Mouse (Mus musculus) spleen, adult 18-20 months (tissue): ENCODE measurements around the gene Wdfy2.
"Not testable (repeated sequence)": the region's sequence is repeated elsewhere in the genome, so short reads cannot be mapped to it uniquely, and the experiment has no call there.

Source experiments
- DNase-seq, 2 experiments: peaks; one replicate each; pipeline ENCODE4 v3.0.0; 2022; ENCODE audit warnings: mixed read lengths in 2 of 2

The Wdfy2 gene

GRCm38 (mm10) chr14:62880084-62880851, 42.8 kb downstream of the Wdfy2 start:
- no peak for DNase-seq

DNA sequence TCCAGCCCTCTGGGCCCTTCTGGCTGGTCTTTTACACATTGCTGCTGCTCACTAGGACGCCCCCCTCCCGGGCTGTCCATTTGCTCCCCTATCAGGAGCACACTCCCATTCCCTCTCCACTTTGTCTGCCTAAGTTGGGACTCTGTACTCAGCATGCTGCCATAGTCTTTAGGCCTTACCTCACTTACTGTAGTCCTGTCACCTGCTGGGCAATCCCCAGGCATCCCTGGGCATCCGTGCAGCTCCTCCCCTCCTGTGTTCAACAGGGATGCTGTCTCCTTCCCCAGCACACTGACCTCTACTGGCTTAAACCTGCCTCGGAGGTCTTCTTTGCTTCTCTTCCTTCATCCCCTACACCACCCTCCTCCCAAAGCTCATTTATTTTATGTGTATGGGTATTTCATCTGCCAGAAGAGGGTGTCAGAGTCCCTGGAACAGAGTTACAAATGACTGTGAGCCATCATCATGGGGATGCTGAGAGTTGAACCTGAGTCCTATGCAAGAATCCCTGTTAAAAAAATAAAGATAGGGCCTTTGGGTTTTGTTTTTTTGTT, 44.7 kb downstream of the Wdfy2 start:
- DNase-seq: no peak

DNA sequence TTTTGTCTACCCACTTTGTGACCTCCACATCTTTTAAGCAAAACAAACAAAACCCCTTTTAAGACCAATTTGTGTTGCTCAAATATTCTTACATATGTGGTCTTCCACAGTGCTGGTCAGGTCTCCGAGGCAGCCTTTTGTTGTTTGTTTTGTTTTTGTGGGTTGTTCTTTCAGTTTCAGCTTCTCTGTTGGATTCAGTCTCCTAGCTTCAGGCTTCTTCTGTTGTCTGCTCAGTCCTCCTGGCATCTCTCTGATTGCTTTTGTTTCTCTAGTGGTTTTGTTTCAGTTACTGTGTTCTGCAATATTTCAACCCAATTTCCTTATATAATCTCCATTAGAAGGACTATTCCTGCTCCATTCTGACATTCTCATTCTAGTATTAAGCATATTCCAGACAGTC, 46.1 kb downstream of the Wdfy2 start:
- DNase-seq: no peak

DNA sequence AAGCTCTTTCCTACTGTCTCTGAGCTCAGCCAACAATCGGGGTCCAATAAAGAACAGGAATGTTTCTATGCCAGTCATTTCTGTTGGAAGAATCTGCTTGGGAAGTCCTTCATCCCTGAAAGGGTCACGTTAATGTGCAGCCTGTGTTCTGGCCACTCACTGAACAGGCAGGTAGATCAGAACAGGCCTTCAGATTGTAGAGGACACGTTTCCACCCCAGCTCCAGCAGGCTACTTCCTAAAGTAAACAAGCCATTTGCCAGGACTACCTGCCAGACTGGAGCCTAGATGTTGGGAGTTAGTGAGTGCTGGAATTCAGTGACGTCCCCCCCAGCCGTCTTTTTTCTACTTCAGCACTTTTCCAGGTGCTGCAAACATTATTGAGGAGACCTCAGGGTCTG, 46.7 kb downstream of the Wdfy2 start:
- no peak for DNase-seq

- DNase-seq: no peak
Observed at GRCm38 (mm10) chr14:62884639-62885038, 47.2 kb downstream of the Wdfy2 start.

DNA sequence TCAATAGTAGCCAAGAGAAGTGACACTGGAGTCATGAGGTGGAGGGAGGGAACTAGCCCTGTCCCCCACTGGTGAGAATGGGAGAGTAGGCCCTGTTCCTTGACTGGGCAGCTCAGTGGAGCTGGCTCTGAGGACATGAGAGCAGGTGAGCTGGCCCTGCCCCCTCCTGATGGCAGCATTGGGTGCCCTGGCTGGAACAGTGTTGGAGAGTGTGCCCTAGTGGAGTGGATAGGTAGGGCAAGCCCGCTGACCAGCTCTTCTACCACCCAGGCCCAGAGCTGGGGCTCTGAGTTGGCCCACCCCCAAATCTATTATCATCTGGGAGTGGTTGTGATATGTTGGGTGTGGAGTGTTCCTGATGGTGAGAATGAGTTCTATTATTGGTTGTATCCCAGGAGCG, 47.7 kb downstream of the Wdfy2 start:
- no peak for DNase-seq

DNA sequence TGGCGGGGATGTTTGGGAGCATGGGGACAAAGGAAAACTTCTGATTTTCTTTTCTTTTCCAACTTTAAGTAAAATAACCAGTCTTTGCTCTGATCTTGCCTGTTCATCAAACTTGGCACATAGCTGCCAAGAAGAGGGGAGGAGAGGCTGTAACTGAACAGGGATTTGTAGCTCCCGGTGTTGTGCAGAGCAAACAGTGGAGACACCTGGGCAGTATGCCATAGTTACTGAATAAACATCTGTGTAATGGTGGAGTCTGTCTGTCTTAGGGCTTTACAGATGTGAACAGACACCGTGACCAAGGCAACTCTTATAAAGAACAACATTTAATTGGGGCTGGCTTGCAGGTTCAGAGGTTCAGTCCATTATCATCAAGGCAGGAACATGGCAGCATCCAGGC, 53.9 kb downstream of the Wdfy2 start:
- no peak for DNase-seq

- DNase-seq: no peak
Observed at GRCm38 (mm10) chr14:62892771-62893641, 55.5 kb downstream of the Wdfy2 start.

DNA sequence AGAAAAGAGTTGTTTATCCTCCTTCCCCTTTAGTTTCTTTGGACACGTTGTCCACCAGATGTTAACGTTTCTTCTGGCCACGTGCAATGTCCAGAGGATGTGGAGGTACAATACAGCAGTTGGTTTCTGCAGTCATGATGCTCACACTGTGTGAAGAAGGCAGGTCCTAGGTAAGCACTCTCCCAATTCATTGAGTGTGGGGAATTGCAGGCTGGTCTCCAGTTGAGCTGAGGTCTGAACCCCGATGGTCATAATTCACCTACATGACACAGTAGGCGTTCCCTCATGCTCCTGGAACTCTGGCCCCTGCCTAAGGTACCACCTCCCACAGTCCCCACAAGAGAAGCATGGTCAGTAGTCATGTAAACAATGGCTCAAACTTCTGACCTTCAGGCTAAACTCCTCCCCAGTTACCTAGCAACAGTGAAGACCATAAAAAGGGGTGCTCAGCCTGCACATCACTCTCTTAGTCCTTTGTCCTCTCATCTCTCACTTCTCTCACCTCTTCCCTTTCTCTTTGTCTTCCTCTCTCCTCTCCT, 56.2 kb downstream of the Wdfy2 start:
- not testable (repeated sequence) for DNase-seq

- no peak for DNase-seq
Observed at GRCm38 (mm10) chr14:62894924-62895840, 57.7 kb downstream of the Wdfy2 start.

- no peak for DNase-seq
Observed at GRCm38 (mm10) chr14:62898061-62898460, 60.6 kb downstream of the Wdfy2 start.

GRCm38 (mm10) chr14:62907888-62908287, 70.4 kb downstream of the Wdfy2 start:
- no peak for DNase-seq

- no peak for DNase-seq
Observed at GRCm38 (mm10) chr14:62908550-62908949, 71.1 kb downstream of the Wdfy2 start.

- no peak for DNase-seq
Observed at GRCm38 (mm10) chr14:62910859-62911258, 73.4 kb downstream of the Wdfy2 start.

DNA sequence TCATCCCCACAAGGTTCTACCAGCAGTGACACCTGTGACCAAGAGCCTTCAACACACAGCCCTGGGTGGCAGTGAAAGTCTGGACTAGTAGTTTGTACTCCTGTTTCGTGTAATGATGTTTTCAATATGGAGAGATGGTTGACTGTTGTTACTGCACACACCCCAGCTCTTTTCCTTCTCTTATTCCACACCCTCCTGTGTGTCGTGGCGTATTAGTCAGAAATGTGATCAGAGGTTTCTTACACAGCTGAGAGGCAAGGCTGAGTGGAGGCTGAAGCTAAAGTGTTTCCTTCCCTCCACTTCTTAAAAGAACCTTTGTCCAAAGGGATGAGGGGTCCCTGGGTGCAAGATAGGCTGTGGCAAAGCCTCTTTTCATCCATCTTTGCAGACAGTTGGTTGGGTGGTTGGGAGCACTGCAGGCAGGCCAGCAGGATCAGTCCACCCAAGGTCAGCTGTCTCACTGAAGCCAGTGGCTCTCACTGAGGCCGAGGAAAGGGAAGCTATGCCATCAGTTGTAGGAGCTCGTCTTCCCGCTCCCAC, 77.7 kb downstream of the Wdfy2 start:
- DNase-seq: no peak

DNA sequence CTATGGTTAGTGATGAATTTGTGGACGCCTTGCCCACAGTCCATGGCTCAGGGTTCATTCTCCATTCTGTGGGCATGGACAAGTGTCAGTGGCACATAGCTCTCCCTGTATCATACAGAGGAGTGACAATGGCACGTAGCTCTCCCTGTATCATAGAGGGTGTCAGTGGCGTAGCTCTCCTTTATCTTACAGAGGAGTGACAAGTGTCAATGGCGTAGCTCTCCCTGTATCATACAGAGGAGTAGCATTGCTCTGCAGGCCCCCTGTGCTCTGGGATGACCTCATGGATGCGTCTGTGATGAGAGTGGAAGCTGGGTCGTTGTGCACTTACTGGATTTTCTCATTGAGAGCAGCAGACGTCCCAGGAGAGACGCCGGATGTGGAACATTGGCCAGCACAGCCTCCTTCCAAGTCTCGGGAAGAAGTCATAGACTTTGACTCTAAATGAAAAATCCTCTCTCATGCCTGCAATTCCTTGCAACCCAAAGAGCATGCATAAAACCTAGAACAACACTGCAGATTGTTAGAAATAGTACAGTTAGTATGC, 79.1 kb downstream of the Wdfy2 start:
- no peak for DNase-seq

GRCm38 (mm10) chr14:62921401-62921800, 83.9 kb downstream of the Wdfy2 start:
- no peak for DNase-seq

GRCm38 (mm10) chr14:62922637-62923036, 85.2 kb downstream of the Wdfy2 start:
- no peak for DNase-seq

DNA sequence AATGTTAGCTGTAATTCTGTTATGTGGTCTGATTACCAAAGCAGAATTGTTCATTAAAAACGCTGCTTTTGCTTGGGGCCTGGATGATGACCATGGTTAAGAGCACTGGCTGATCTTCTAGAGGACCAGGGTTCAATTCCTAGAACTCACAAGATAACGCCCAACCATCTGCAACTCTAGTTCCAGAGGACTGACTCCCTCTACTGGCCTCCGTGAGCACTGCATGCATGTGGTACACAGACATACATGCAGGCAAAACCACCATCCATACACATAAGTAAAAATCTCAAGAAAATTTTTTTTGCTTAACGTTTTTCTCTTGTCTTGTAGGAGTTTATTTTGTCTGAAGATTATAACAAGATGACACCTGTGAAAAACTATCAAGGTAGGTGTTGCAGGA, 87.3 kb downstream of the Wdfy2 start:
- no peak for DNase-seq

- no peak for DNase-seq
Observed at GRCm38 (mm10) chr14:62928101-62928541, 90.6 kb downstream of the Wdfy2 start.

- DNase-seq: no peak
Observed at GRCm38 (mm10) chr14:62935361-62935760, 97.9 kb downstream of the Wdfy2 start.
